Mouse (Mus musculus) liver, postnatal 0 days (tissue): ENCODE results near the gene Tbc1d22a. TPM values are rescaled to one million over a fixed set of nuclear protein-coding genes. Genes with fewer than 3 reads are reported as not detected.
A peak's percentile ranks its signal among the peaks of the same experiment; 100 is the strongest.

ENCODE experiments used
- ATAC-seq: fragments of 200-750 bp; cut with Nextera tagmentation; 2 replicates; pipeline ENCODE4 v1.8.0; 2017; ENCODE audit warnings: mild to moderate bottlenecking, moderate library complexity
- DNase-seq: peaks from one replicate; pipeline ENCODE4 v3.0.0-alpha.2; 2016
- H3K27ac ChIP-seq: fragments of 300-500 bp; sonication (generic); 2 replicates; pipeline ENCODE4 v1.5.1; 2014; ENCODE audit warnings: antibody characterized with exemption, moderate library complexity, mild to moderate bottlenecking, low read depth
- H3K27me3 ChIP-seq: fragments of 300-500 bp; sonication (generic); 2 replicates; pipeline ENCODE4 v1.6.1; 2014; ENCODE audit warnings: low read length, control low read depth, mixed read lengths; ENCODE audit not compliant: insufficient read depth
- H3K36me3 ChIP-seq: fragments of 300-500 bp; sonication (generic); replicated peaks from 2 replicates; pipeline ENCODE4 v1.6.1; 2014; ENCODE audit warnings: mild to moderate bottlenecking, control low read depth, low read length, moderate library complexity, mixed read lengths; ENCODE audit not compliant: insufficient read depth
- H3K4me1 ChIP-seq: fragments of 300-500 bp; sonication (generic); 2 replicates; pipeline ENCODE4 v1.6.1; 2014; ENCODE audit warnings: antibody characterized with exemption, mild to moderate bottlenecking, control low read depth; ENCODE audit not compliant: insufficient read depth
- H3K4me2 ChIP-seq: fragments of 300-500 bp; sonication (generic); 2 replicates; pipeline ENCODE4 v1.6.1; 2014; ENCODE audit warnings: low read depth, mild to moderate bottlenecking, low read length, moderate library complexity, mixed read lengths
- H3K4me3 ChIP-seq: fragments of 300-500 bp; sonication (generic); 2 replicates; pipeline ENCODE4 v1.5.1; 2014; ENCODE audit warnings: low read depth, low read length
- H3K9ac ChIP-seq: fragments of 300-500 bp; sonication (generic); replicated peaks from 2 replicates; pipeline ENCODE4 v1.6.1; 2014; ENCODE audit warnings: mild to moderate bottlenecking, moderate library complexity
- H3K9me3 ChIP-seq: fragments of 300-500 bp; sonication (generic); 2 replicates; pipeline ENCODE4 v1.6.1; 2016; ENCODE audit warnings: mild to moderate bottlenecking, control low read depth, low read length, mixed read lengths
- CTCF ChIP-seq: sonication (generic); IDR thresholded peaks from 2 replicates; pipeline ENCODE4 v1.5.1; 2016; ENCODE audit warnings: antibody characterized with exemption, low read depth
- EP300 ChIP-seq: IDR thresholded peaks from 2 replicates; pipeline ENCODE4 v1.6.1; 2016; ENCODE audit warnings: antibody characterized with exemption, low read depth, mild to moderate bottlenecking
- WGBS: fragments of 180-500 bp; shearing (Covaris S2); extraction: QIAGEN DNeasy Blood & Tissue Kit; methylation state at CpG from one replicate; pipeline ENCODE4 v1.1.7; 2014; ENCODE audit not compliant: insufficient replicate concordance; 5-methylcytosine and 5-hydroxymethylcytosine counted together
- polyA plus RNA-seq: library from polyadenylated mRNA; unstranded; fragments of >200 nt; fragmentation: Nextera tagmentation; extraction: Ambion mirVana; gene quantifications from 2 replicates; pipeline ENCODE4 v1.2.1, GENCODE M21; 2015

Tbc1d22a gene
- polyA plus RNA-seq, 1 experiment from 2014 or later = 6.4 TPM

DNA sequence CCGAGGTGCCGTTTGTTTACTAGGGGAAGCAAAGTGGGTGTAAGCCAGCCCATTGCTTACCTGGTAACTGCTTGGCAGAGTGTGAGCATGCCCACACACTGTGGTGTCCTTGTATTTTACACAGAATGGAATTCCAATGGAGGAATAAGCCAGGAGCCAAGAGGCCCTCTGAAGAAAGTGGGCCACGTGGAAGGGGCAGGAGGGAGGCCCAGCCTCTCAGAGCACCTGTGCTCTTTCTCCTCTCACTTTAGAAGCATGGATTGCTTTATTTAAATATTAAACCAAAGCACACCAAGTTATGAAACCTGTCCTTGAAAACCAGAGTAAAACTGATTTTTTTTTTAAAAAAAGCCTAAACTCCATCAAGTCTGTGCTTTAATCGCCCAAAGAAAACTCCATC, 213.2 kb downstream of the Tbc1d22a start:
- ATAC-seq (no peak), DNase-seq (no peak)

DNA sequence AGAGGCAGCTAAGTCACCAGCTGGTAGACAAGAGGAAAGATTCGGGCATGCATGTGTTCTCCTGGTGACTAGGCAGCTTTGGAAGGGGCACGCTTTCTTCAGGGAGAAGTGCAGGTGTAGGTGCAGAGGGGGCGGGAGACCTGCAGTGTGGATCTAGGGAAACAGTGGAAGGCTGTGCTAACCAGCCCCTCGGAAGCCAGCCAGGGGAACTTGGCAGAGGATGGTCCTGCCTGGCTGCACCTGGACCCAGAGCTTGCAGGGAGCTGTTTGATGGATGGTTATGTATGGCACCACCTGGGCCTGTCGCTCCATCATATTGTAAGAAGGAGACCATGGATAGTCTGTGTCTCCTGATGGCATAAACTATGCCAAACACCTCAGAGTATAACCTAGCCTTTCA, 214.2 kb downstream of the Tbc1d22a start:
- WGBS = 84% methylated on average over 5 of the region's 5 CpGs
- TF ChIP-seq EP300 (no peak), CTCF (no peak)

More for the DNA sequence above, 213.2 kb downstream of the Tbc1d22a start:
- no peak overlapping the region for H3K4me3 ChIP-seq
- no peaks in the 10 kb centered on the region for H3K9me3 ChIP-seq
- 59% methylated on average over 4 of the region's 4 CpGs for WGBS
- peaks cover 5% of the 10 kb centered on the region; the same call in 1 of the 2 replicates for H3K4me1 ChIP-seq
- no peak overlapping the region for H3K9ac ChIP-seq
- peak overlapping the region; percentile 32; the same call in 1 of the 2 replicates for H3K4me2 ChIP-seq
- H3K36me3 ChIP-seq = no peaks in the 10 kb centered on the region
- no peaks in the 10 kb centered on the region for H3K27me3 ChIP-seq
- TF ChIP-seq CTCF = no peak
- TF ChIP-seq EP300 = no peak
- H3K27ac ChIP-seq = peak overlapping the region; percentile 57

DNA sequence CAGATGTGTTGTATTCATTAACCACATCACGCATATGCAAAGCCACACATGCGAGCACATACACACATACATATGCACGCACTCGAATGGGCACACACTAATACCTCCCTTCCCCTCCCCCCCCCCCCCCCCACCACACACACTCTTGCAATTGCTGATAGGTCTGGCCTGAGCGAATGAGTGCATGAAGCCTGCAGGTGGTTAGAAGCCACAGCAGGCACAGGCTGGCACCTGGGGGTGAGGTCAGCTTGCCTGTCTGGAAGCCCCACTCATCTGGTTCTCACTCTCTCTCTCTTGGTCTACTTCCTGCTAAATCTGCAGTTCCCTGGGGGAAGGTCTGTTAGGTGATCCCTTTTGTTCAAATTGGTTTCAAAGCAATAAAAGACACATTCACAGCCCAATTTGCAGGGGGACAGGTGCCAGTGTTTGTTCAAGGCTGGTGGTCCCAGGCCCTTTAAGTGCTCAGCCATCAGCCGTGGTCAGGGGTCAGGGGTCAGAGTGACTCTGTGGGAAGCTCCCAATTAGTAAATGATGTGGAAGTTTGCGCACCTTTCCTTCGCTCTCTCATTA, 215.6 kb downstream of the Tbc1d22a start:
- no peak overlapping the region for H3K27ac ChIP-seq
- no peaks in the 10 kb centered on the region for H3K9me3 ChIP-seq
- no peaks in the 10 kb centered on the region for H3K27me3 ChIP-seq
- H3K36me3 ChIP-seq = no peaks in the 10 kb centered on the region
- DNase-seq (no peak), ATAC-seq (no peak)
- WGBS = 80% methylated on average over 8 of the region's 8 CpGs
- no peak overlapping the region for H3K9ac ChIP-seq
- H3K4me3 ChIP-seq = no peak overlapping the region
- no peak overlapping the region for H3K4me2 ChIP-seq
- TF ChIP-seq CTCF (no peak), EP300 (no peak)
- H3K4me1 ChIP-seq = peaks cover 5% of the 10 kb centered on the region; the same call in 1 of the 2 replicates

More for the DNA sequence above, 214.2 kb downstream of the Tbc1d22a start:
- H3K27me3 ChIP-seq = no peaks in the 10 kb centered on the region
- H3K36me3 ChIP-seq = no peaks in the 10 kb centered on the region
- no peak overlapping the region for H3K27ac ChIP-seq
- ATAC-seq (no peak), DNase-seq (no peak)
- no peaks in the 10 kb centered on the region for H3K9me3 ChIP-seq
- peaks cover 5% of the 10 kb centered on the region; the same call in 1 of the 2 replicates for H3K4me1 ChIP-seq
- no peak overlapping the region for H3K4me2 ChIP-seq
- no peak overlapping the region for H3K4me3 ChIP-seq
- no peak overlapping the region for H3K9ac ChIP-seq

DNA sequence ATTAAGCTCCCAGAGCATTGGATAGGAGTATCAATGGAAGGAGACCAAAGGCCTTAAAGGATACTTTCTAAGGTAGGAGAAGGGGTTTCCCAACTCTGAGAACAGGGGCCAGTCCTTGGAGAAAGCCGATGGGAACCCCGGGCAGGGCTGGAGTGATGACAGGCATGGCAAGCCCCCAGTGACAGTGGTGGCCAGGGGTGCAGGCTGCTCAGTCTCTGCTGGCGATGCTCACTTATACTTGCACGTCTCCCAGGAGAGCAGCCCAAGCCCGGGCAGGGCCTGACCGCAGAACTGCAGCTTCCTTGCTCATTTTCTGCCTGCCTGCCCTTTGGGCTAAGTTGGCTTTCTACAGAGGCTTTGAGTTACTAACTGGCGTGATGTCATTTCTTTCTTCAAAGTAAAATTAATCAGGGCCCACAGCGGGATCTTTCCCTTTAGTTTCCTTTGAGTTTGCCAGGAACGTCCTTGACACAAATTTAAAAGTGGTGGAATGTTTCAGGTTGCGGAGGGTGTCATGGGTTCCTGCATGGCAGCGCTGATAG, 217.4 kb downstream of the Tbc1d22a start:
- Histone ChIP-seq H3K9me3 (no peaks in the 10 kb centered on the region), H3K4me3 (no peak overlapping the region), H3K4me2 (no peak overlapping the region), H3K9ac (no peak overlapping the region), H3K27me3 (no peaks in the 10 kb centered on the region), H3K36me3 (no peaks in the 10 kb centered on the region), H3K27ac (no peak overlapping the region), H3K4me1 (0 out of 2 replicates have a peak, but pooled peaks cover 4% of the 10 kb centered on the region)
- ATAC-seq (no peak), DNase-seq (no peak)
- no peak for TF ChIP-seq EP300
- TF ChIP-seq CTCF = no peak
- WGBS = 87% methylated on average over 11 of the region's 11 CpGs

- DNase-seq (no peak), ATAC-seq (no peak)
- Histone ChIP-seq H3K4me3 (no peak overlapping the region), H3K27ac (no peak overlapping the region), H3K4me1 (no peaks in the 10 kb centered on the region), H3K27me3 (no peaks in the 10 kb centered on the region), H3K36me3 (no peaks in the 10 kb centered on the region), H3K9me3 (no peaks in the 10 kb centered on the region), H3K4me2 (no peak overlapping the region), H3K9ac (no peak overlapping the region)
- no peak for TF ChIP-seq CTCF
These were observed 218.5 kb downstream of the Tbc1d22a start for GRCm38 (mm10) chr15:86432791-86433190.

DNA sequence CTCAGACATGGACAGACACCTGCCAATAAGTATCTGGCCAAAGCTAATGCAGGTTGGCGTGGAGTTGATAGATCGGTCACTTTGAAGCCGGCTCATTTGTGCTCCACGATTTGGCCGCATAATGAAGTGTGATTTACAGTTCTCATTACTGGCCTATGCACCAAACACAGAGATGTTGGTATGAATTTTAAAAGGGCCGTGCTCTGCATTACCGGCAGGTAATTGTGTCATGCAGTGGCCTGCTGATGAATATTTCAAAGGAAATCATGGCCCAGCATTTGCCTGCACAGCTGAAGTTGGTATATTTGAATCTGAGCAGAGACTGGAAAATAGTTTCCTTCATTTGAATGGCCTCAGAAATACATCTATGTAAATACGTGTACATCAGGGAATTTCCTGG, 219.1 kb downstream of the Tbc1d22a start:
- Histone ChIP-seq H3K9ac (no peak overlapping the region), H3K4me3 (no peak overlapping the region), H3K4me2 (no peak overlapping the region), H3K36me3 (no peaks in the 10 kb centered on the region), H3K27ac (no peak overlapping the region), H3K27me3 (no peaks in the 10 kb centered on the region), H3K4me1 (no peaks in the 10 kb centered on the region), H3K9me3 (no peaks in the 10 kb centered on the region)
- DNase-seq = no peak
- ATAC-seq = no peak
- TF ChIP-seq EP300 (no peak), CTCF (no peak)
- 82% methylated on average over 8 of the region's 8 CpGs for WGBS
